8 mouse cellular contexts compared by ENCODE assay signal in genomic region chr2:63702333-63703096, GRCm38 (mm10).
A peak's percentile ranks its signal among the peaks of the same experiment; 100 is the strongest.
DNase-seq lines count a peak whose midpoint lies in the region; ATAC-seq and TF ChIP-seq lines count a peak whose summit lies in the region.

No protein-coding gene starts in this region.

- TF ChIP-seq CTCF in E14TG2a.4 (conservative IDR thresholded peaks at IDR 0.05; ENCODE audit: low read length) = no peak
- no peak for TF ChIP-seq CTCF in left cerebral cortex, adult 2 months (IDR thresholded peaks at IDR 0.05)

- peak overlapping the region; percentile 89 for H3K4me2 ChIP-seq in hindbrain, embryonic 15.5 days

- peak; percentile 91 for ATAC-seq in hindbrain, embryonic 15.5 days (ENCODE audit: low FRiP score, low read depth)
- ATAC-seq in inflammation-experienced regulatory T-cells, adult 6 months = no peak

- peak overlapping the region; percentile 68 for H3K27ac ChIP-seq in hindbrain, embryonic 15.5 days (replicated peaks)
- 0 out of 2 replicates have a peak overlapping the region, but pooled peaks have one; percentile 8 for H3K27ac ChIP-seq in left cerebral cortex, adult 2 months

- no peaks in the 10 kb centered on the region for H3K9me3 ChIP-seq in E14TG2a.4 (ENCODE audit: low read length)
- H3K9me3 ChIP-seq in hindbrain, embryonic 15.5 days = no peaks in the 10 kb centered on the region

- WGBS in hindbrain, embryonic 15.5 days = under 1% methylated on average over 22 of the region's 22 CpGs

- no peaks in the 10 kb centered on the region for H3K36me3 ChIP-seq in E14TG2a.4 (ENCODE audit: insufficient read depth, low read length)
- no peaks in the 10 kb centered on the region for H3K36me3 ChIP-seq in hindbrain, embryonic 15.5 days

- H3K4me1 ChIP-seq in E14TG2a.4 (replicated peaks; ENCODE audit: low read depth, low read length) = peaks cover 5% of the 10 kb centered on the region; the same call in 1 of the 2 replicates
- H3K4me1 ChIP-seq in hindbrain, embryonic 15.5 days (replicated peaks) = peaks cover 15% of the 10 kb centered on the region

- H3K9ac ChIP-seq in hindbrain, embryonic 15.5 days = peak overlapping the region; percentile 57

- DNase-seq in brain, adult 2 months (ENCODE audit: low read depth, low spot score) = peak; percentile 69
- DNase-seq in forelimb bud, embryonic 11.5 days (ENCODE audit: low read depth, low spot score) = peak; percentile 65
- DNase-seq in left cerebral cortex, adult 2 months (ENCODE audit: extremely low spot score in 1 of 2, low spot score in 2 of 2) = peak; percentile 24 to 38
- peak; percentile 38 for DNase-seq in lung, postnatal 14 days
- peak; percentile 38 for DNase-seq in right cerebral cortex, postnatal 14 days

- intact Hi-C loops in left cerebral cortex, adult 2 months (cut with DNase I) = loop anchor here (5.0 kb wide), 1 partner anchor 755 kb away; no protein-coding TSS in a partner anchor

- H3K27me3 ChIP-seq in E14TG2a.4 (ENCODE audit: insufficient read depth, low read length) = peaks cover 5% of the 10 kb centered on the region; the same call in 1 of the 2 replicates
- H3K27me3 ChIP-seq in hindbrain, embryonic 15.5 days = no peaks in the 10 kb centered on the region

- H3K4me3 ChIP-seq in E14TG2a.4 (replicated peaks; ENCODE audit: low read length) = peak overlapping the region; percentile 73
- peak overlapping the region; percentile 45 for H3K4me3 ChIP-seq in hindbrain, embryonic 15.5 days
- H3K4me3 ChIP-seq in left cerebral cortex, adult 2 months = peak overlapping the region; percentile 36
